Mouse (Mus musculus): ENCODE results near the gene Cox17.

- TF ChIP-seq POLR2A (IDR thresholded peaks at IDR 0.05; ENCODE audit: low read depth, low read length): no peak
- no peak for TF ChIP-seq CTCF (IDR thresholded peaks at IDR 0.05; ENCODE audit: extremely low read depth, insufficient read length, insufficient replicate concordance, low read depth, low read length)
These were observed 27.1 kb downstream of the Cox17 start for GRCm38 (mm10) chr16:38373941-38374340.

Measured in small intestine, adult 2 months (tissue).